Mouse (Mus musculus) bone marrow macrophage, adult 2 months (primary cell): ENCODE data around the gene Ccnd2. TPM values are rescaled to one million over a fixed set of nuclear protein-coding genes. Genes with fewer than 3 reads are reported as not detected.

ENCODE experiments used
- H3K27ac ChIP-seq: 2 replicates; pipeline ENCODE4 v1.5.1; 2012; ENCODE audit warnings: low read depth, low read length; ENCODE audit not compliant: insufficient read depth
- H3K4me1 ChIP-seq: 2 replicates; pipeline ENCODE4 v1.6.1; 2012; ENCODE audit warnings: low read length; ENCODE audit not compliant: control insufficient read depth, insufficient read depth
- H3K4me3 ChIP-seq: 2 replicates; pipeline ENCODE4 v1.5.1; 2012; ENCODE audit warnings: mild to moderate bottlenecking, low read length, moderate library complexity; ENCODE audit not compliant: insufficient read depth
- CTCF ChIP-seq: IDR thresholded peaks from 2 replicates; pipeline ENCODE4 v1.5.1; 2012; ENCODE audit warnings: low read depth, mild to moderate bottlenecking, low read length, moderate library complexity
- POLR2A ChIP-seq: IDR thresholded peaks from 2 replicates; pipeline ENCODE4 v1.6.1; 2012; ENCODE audit warnings: mild to moderate bottlenecking, low read depth, low read length, borderline replicate concordance
- polyA plus RNA-seq: library from polyadenylated mRNA; stranded (reverse); fragments of >200 nt; gene quantifications from 2 replicates; pipeline ENCODE4 v1.2.4, GENCODE M21; 2012; ENCODE audit not compliant: missing spikeins, insufficient read depth, insufficient read length

Ccnd2 gene
- polyA plus RNA-seq, 1 experiment, result 1.3 TPM

GRCm38 (mm10) chr6:127109402-127109930, 42.5 kb downstream of the Ccnd2 start, which contains the start of gene Tigar:
Gene Tigar (minus strand): TSS chr6:127109557.
- Histone ChIP-seq H3K27ac (peak within 1 kb of the TSS; percentile 12; the same call in 1 of the 2 replicates), H3K4me1 (peaks cover 19% of the 10 kb centered on the region), H3K4me3 (peak within 1 kb of the TSS; percentile 91)
- TF ChIP-seq POLR2A, result peak; percentile 49; the same call in 1 of the 2 replicates
- TF ChIP-seq CTCF, result no peak

DNA sequence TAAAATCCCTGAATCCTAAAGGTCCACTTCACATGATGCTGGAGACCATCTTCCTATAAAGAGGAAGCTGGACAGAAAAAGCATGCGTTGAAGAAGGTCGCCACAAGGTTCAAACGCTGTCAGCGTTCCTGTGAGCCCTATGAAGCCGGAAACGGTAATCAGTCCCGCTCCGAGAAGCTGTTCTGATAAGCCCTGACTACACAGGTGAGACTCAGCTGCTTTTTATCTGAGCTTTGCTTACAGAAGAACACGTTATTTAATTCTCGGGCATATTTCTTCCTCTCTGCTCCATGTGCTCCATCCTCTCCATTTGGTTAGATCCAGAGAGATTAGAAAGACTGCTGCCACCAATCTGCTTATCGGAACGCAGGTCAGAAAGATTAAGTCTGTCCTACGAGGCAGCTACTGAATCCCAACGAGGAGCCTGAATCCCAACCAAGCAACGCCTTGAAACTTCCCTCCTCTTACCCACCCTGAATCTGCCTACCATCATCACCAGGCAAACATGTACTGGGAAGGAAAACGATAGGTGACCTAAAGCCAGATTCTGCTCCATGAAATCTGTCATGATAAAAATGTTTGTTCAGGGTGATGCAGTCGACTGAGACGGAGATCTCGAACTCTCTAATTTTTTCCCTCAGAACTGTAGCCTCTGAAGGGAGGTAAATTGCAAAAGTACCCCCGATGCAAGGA, 43.5 kb downstream of the Ccnd2 start:
- Histone ChIP-seq H3K4me3 (peak overlapping the region; percentile 91), H3K4me1 (peaks cover 19% of the 10 kb centered on the region), H3K27ac (no peak overlapping the region)
- TF ChIP-seq CTCF, result no peak
- no peak for TF ChIP-seq POLR2A

GRCm38 (mm10) chr6:127107413-127107812, 44.6 kb downstream of the Ccnd2 start:
- Histone ChIP-seq H3K4me1 (peaks cover 19% of the 10 kb centered on the region), H3K4me3 (no peak overlapping the region), H3K27ac (no peak overlapping the region)
- no peak for TF ChIP-seq CTCF
- TF ChIP-seq POLR2A, result no peak

GRCm38 (mm10) chr6:127106726-127107125, 45.3 kb downstream of the Ccnd2 start:
- no peak overlapping the region for H3K4me3 ChIP-seq

GRCm38 (mm10) chr6:127106189-127106588, 45.8 kb downstream of the Ccnd2 start:
- no peak overlapping the region for H3K4me3 ChIP-seq
- TF ChIP-seq POLR2A (no peak), CTCF (no peak)
- peaks cover 19% of the 10 kb centered on the region for H3K4me1 ChIP-seq
- H3K27ac ChIP-seq, result no peak overlapping the region

More at GRCm38 (mm10) chr6:127106726-127107125, 45.3 kb downstream of the Ccnd2 start:
- Histone ChIP-seq H3K4me1 (peaks cover 19% of the 10 kb centered on the region), H3K27ac (no peak overlapping the region)
- TF ChIP-seq CTCF, result no peak
- no peak for TF ChIP-seq POLR2A

DNA sequence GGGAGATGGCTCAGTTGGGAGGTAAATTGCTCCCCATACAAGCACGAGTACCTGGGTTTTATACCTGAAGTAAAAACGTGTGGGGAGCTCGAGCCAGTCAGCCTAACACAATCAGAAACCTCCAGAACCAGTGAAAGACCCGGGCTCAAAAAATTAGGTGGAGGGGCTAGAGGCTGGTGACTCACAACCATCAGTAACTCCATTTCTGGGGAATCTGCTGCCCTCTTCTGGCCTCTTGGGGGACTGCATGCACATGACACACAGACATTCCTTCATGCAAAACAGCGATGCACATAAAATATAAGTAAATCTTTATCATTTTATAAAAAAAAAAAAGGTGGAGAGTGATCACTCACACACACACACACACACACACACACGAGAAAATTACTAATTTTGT, 46.9 kb downstream of the Ccnd2 start:
- Histone ChIP-seq H3K4me1 (peaks cover 19% of the 10 kb centered on the region), H3K4me3 (no peak overlapping the region), H3K27ac (no peak overlapping the region)
- TF ChIP-seq POLR2A, result no peak
- TF ChIP-seq CTCF, result peak; percentile 73

GRCm38 (mm10) chr6:127104396-127105029, 47.5 kb downstream of the Ccnd2 start:
- Histone ChIP-seq H3K27ac (no peak overlapping the region), H3K4me1 (peaks cover 19% of the 10 kb centered on the region), H3K4me3 (no peak overlapping the region)
- TF ChIP-seq CTCF (no peak), POLR2A (no peak)

GRCm38 (mm10) chr6:127103506-127104275, 48.3 kb downstream of the Ccnd2 start:
- TF ChIP-seq POLR2A (no peak), CTCF (no peak)
- Histone ChIP-seq H3K27ac (no peak overlapping the region), H3K4me3 (no peak overlapping the region), H3K4me1 (peaks cover 19% of the 10 kb centered on the region)

DNA sequence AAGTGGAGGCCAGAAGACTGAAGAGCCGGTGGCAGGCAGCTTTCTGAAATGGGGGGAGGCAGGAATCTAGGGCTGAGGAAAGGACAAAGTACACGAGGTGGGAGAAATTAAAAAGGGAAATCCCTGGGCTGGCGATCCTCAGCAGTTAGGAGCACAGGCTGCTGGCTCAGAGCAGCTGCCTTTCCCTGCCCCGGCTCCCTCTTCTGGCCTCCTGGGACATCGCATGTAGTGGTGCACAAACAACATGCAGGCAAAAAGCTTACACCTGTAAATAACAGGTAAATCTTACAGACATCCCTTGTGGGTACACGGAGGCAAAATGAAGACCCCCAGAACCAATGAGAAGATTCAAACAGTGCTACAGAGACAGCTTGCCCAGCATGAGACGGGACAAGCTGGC, 57.4 kb downstream of the Ccnd2 start:
- TF ChIP-seq CTCF (no peak), POLR2A (no peak)
- Histone ChIP-seq H3K4me3 (no peak overlapping the region), H3K4me1 (no peaks in the 10 kb centered on the region), H3K27ac (no peak overlapping the region)

GRCm38 (mm10) chr6:127086739-127087138, 65.3 kb downstream of the Ccnd2 start:
- H3K4me1 ChIP-seq, result no peaks in the 10 kb centered on the region
- H3K27ac ChIP-seq, result no peak overlapping the region
- no peak for TF ChIP-seq CTCF
- H3K4me3 ChIP-seq, result no peak overlapping the region
